Mouse (Mus musculus) embryonic fibroblast, embryonic 13.5 days (primary cell): ENCODE data around the gene Gm20388.

Source experiments
- CTCF ChIP-seq: IDR thresholded peaks from 2 replicates; pipeline ENCODE4 v1.5.1; 2011; ENCODE audit warnings: mild to moderate bottlenecking, control low read depth, low read length, moderate library complexity, borderline replicate concordance; ENCODE audit not compliant: insufficient read depth
- POLR2A ChIP-seq: IDR thresholded peaks from 2 replicates; pipeline ENCODE4 v1.6.1; 2011; ENCODE audit warnings: low read depth, mild to moderate bottlenecking, control low read depth, low read length, moderate library complexity

DNA sequence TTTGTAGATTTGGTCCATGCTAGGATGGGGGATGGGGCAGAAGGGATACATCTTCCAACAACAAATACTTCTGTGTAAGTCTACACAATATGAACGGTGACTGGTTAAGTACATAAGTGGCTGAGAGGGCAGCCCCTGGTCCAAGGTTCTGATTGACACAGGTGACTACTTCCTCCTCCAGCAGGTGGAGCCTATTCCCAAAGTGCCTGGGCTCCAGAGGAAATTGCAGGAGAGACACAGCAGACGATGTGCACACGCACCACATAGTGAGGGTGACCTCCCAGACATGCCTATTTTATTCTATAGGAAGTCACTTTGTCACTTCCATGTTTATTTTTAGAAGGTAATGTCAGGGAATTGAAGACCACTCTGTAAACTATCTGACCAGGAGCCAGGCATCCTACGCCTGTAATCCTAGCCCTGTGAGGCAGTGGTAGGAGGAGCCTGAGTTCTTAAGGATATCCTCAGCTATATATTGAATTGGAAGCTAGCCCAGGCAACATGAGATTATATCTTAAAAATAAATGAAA is 3970.2 kb downstream of the Gm20388 start:
- TF ChIP-seq CTCF (no peak; the same call in 1 of the 2 replicates), POLR2A (no peak)
